Mouse (Mus musculus) adrenal gland, postnatal 14 days (tissue): Measurements from ENCODE around the gene Ccm2. TPM values are rescaled to one million over a fixed set of nuclear protein-coding genes. Genes with fewer than 3 reads are reported as not detected.
"Not testable (repeated sequence)": the region's sequence is repeated elsewhere in the genome, so short reads cannot be mapped to it uniquely, and the experiment has no call there.

Experiments used
- DNase-seq: peaks from one replicate; pipeline ENCODE4 v3.0.0; 2021; ENCODE audit warnings: mixed read lengths
- long read RNA-seq, 2 experiments: library from polyadenylated mRNA; stranded (forward); transcript quantifications; one replicate each; pipeline ENCODE4 v2.0.0; 2021
- total RNA-seq: library from RNA; stranded (reverse); gene quantifications from 2 replicates; pipeline ENCODE4 v1.2.3, GENCODE M21; 2021

Ccm2 gene
- 37.6 and 47.5 TPM in 2 replicates for total RNA-seq
- long read RNA-seq, experiment 1, transcript Ccm2-201 (10 exons, 1,858 nt) = major isoform, 63 of 87 reads
- long read RNA-seq, experiment 1, partial matches to known transcripts = 7 of 87 reads
- long read RNA-seq, experiment 1, other reads (novel, unspliced or antisense) = 17 of 87 reads
- long read RNA-seq, experiment 2, transcript Ccm2-201 (10 exons, 1,858 nt) = major isoform, 41 of 54 reads
- long read RNA-seq, experiment 2, partial matches to known transcripts = 2 of 54 reads
- long read RNA-seq, experiment 2, other reads (novel, unspliced or antisense) = 11 of 54 reads

DNA sequence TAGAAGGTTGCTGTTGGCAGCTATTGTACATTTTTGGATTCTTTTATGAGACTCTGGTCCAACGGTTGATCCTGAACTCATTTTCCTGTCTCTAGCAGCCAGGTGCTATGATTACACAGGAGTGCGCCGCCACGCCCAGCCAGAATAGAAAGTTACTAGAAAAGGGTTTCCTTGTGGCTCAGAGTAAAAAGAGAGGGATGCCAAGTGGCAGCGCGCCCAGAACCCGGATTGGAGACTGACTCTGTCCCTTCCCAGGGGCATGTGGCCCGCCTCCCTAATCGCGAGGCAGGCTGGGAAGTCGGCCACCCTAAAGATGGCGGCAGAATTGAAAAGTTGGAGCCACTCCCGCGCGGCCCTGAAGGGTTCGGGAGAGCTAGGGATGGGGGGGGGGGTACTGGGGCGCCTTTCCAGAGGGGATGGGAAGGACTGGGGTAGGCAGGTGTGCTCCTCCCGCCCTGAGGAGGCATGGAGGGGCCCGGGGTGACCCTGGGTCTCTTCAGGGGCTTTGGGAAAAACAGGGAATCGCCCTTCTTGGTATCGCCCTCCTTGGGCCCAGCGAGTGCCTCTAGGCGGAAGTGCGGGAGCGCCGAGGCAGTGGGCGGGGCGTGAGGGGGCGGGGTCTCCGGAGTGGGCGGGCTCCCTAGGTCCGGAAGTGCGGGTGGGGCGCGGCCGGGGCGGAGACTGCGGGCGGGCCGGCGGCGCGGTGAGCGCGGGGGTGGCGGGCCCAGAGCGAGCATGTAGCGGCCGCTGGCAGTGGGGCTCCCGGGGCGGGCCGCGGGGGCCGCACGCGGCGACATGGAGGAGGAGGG is at the start of gene Ccm2:
Gene Ccm2 (plus strand): TSS at position 683 of the 809 bp plus-strand sequence.
- peak; percentile 99 for DNase-seq

DNA sequence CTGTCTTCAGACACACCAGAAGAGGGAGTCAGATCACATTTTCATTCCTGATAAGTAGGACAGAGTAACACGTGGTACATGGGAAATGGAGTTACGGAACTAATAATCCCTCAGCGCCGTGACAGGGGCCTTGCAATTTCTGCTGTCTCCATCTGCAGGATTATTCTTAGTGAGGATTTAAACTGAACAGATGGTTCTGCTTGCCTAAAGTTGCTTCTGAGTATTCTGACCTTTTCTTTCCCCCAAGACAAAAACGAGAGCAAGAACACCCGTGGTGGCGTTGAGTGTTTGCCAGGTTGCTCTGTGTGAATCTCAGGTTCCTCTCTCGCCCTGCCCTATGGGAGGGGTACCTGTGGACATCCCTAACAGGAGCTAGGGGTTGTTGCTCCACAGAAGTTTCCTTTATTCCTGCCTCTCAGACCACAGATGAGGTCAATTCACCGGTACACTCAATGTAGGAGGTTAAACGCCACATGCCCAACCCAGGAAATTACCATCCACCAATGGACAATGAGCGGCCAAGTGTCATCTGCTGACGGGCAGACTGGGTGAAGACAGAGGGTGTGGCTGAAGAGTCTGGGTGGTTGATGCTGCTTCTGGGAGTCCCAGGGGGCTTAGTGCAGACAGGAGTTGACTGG is 49.3 kb upstream of the Ccm2 start:
- DNase-seq = no peak

DNA sequence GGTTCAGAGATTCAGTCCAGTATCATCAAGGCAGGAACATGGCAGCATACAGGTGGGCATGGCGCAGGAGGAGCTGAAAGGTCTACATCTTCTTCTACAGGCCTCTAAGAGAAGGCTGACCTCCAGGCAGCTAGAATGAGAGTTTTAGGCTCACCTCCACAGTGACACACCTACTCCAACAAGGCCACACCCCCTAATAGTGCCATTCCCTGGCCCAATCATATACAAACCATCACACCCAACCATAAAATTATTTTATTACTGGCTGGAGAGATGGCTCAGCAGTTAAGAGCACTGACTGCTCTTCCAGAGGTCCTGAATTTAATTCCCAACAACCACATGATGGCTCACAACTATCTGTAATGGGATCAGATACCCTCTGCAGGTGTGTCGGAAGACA is 44.2 kb upstream of the Ccm2 start:
- no peak for DNase-seq

DNA sequence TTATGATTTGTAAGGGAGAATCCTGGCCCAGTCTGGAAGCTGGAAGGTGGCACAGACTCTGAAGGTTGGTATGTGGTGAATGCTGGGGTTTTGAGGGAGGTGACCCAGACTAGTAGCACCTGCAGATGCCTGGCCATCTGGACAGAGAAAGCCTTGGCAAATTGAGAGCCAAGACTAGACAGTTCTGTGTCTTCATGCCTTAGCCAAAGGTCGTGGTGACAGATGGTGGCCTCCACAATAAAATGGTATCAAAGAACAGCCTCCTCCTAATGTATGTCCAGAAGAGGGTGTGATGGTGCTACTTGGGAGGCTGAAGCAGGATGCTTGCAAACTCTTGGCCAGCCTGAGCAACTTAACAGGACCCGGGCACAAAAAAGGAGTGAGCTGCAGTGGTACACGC is 42.5 kb upstream of the Ccm2 start:
- DNase-seq = no peak

DNA sequence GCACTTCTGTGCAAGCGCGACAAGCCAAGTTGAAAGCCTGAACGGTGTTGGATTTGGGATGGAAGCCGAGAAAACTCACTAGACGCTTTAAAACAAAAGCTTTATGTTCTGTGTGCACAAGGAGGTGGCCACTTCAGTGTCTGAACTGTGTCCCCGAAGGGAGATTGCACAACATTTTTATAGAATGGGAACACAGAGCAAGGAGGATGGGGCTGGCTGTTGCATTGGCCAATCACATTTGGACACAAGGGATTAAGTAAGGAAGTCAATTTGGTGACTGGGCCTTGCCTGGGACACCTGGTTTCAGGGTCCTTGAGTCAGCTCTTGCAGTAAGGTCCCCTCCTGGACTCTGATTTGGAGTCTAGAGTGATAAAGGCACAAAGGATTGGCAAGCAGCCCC is 42.0 kb upstream of the Ccm2 start:
- DNase-seq = no peak

DNA sequence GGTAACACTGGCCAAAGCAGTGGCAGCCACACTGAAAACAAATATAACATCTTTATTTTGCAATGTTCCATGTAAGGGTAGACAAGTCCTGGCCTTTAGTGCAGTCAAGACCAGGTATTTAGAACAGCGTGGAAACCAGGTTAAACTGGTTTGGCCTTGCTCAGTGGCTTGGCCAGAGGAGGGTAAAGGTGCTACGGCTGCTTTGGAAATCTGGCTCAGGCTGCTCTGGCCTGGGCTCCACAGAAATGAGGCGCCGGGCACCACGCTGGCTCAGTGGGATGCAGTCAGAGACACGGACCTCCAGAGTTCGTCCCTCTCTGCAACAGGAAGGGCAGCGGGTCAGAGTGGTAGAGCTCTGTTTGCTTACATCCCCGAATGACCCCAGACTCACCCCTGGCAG is 40.2 kb upstream of the Ccm2 start:
- DNase-seq = no peak

DNA sequence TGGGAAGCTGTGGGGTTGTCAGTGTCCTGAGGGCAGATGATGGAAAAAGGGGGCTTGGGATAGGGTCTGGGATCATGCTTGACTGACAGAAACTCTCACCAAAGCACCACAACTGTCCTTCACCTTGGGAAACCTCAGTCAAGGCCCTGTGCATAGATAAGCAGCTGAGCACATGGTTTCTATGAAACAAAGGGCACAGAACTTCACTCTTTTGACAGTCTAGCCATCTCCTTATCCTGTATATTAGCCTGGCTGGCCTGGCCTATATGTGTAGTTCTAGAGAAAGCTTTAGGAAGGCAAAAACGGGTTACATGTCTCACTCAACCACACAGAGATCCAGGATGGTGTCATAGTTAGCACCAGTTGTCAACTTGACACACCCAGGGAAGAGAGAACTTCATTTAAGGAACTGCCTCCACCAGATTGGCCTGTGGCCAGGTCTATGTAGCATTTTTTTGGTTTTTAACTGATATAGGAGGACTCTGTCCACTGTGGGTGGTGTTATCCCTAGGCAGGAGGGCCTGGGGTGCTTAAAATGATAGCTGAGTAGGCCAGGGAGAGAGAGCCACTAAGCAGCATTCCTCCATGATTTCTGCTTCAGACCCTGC is 38.3 kb upstream of the Ccm2 start:
- peak; percentile 3 for DNase-seq

DNA sequence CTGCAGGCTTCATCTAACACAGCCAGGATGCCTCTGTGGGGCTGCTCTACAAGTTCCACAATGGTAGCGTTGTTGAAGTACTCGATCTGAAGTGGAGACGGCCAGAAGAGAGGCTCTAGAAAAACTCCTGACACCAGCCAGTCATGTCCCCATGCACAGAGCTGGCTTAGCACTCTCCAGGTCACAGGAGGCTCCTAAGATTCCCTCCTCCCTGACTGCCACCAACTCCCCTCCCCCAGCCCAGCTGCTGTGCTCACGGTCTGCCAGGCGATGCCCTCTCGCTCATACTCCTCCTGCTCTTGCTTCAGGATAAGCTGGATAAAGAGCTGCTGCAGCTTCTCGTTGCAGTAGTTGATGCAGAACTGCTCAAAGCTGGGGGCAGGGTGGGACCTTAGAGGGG is 31.9 kb upstream of the Ccm2 start:
- peak; percentile 16 for DNase-seq

DNA sequence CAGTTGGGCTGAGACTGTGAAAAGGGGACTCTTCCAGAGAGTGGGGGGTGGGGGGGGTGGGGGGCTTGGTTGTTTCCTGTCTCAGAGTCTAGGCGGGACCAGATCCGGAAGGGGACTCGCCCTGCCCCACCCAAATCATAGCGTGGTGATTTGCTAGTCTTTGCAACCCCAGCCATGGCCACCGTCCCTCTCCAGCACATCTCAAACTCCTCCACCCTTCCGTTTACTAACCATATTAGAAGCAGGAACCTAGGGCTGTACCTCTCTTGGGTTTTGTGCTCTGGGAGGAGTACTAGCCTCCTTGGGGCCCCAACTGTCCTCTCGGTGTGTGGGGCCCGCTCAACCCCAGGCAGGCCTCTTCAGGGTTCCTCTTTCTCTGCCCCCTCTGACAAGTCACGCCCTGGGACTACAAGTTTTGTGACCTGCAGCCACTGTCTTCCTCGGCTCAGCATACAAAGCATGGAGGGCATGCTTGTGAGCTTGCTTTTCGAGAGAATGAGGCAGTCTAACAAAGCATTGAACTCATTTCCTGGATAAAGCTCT is 27.1 kb upstream of the Ccm2 start:
- DNase-seq = peak; percentile 8

DNA sequence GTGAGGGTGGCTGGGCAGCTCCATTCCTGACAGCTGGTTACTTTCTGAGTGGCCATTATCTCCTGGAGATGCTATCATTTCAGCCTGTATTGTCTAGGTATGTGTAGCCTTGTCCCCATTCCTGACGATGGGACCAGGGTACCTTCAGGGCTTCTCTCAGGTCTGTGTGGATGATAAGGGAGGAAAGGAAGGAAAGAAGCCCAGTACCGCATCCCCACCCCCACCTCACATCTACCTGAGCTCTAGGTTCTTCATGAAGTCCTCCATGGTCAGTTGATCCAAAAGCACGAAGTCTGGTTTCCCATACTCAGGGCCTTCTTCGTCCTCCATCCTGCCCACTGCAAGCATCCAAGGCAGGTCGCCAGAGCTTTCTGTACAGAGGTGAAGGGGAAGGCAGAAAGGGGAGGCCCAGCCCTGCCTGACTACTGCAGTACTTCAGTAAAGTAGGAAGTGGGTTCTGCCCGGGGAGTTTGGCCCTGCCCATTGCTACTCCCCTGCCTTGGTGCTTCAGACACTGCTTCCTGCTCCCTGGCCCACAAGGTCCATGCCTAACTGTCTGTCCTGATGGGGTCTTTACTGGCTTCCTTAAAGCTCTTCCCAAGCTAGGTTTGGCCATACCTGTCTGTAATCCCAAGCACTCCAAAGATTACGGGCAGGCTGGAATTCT is 26.0 kb upstream of the Ccm2 start, which contains the start of gene Myo1g:
Gene Myo1g (minus strand): TSS at position 459 of the 667 bp plus-strand sequence.
- DNase-seq = peak; percentile 36

DNA sequence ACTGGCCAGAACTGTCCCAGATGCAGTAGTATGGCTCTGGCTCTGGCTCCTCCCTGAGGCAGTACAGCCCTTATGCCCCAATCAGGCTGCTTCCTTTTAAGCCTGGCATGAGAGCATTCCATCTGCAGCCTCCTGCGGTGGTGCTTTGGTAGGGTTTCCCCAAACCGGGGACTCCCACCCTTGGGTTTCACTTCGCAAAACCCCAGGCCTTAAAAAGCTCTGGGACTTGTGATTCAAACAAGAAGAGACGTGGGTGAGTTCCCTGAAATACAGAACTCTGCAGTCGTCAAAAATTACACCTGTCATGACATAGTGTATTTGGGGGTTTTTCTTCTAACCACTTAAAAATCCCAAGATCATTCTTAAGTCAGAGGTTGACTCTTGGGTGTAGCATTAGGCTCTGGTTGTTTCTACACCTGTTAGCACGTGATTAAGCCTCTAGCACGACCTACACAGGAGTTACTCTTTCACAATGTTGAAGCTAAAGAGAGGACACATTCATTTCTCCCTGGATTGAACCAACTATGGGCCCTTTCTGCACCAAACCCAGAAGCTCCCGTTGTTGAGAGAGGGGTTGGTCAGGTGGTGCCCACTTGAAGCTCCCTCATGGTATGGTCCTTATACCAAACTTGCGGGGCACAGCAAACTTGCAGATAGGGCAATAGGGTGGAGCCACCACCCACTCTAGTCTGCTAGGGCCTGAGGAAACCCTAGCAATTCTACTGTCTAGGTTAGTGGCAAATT is 23.7 kb upstream of the Ccm2 start:
- no peak for DNase-seq

DNA sequence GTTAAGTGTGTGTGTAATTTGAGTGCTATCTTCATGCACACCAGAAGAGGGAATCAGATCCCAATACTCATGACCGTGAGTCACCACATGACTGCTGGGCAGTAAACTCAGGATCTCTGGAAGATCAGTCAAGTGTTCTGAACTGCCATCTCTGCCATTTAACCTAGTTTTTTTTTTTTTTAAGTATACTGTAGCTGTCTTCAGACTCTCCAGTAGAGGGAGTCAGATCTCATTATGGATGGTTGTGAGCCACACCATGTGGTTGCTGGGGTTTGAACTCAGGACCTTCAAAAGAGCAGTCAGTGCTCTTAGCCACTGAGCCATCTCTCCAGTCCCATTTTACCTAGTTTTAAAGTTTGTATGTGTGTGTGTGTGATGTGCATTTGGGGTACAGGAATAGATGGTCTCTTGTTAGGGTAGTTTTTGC is 23.0 kb upstream of the Ccm2 start:
- DNase-seq = no peak

DNA sequence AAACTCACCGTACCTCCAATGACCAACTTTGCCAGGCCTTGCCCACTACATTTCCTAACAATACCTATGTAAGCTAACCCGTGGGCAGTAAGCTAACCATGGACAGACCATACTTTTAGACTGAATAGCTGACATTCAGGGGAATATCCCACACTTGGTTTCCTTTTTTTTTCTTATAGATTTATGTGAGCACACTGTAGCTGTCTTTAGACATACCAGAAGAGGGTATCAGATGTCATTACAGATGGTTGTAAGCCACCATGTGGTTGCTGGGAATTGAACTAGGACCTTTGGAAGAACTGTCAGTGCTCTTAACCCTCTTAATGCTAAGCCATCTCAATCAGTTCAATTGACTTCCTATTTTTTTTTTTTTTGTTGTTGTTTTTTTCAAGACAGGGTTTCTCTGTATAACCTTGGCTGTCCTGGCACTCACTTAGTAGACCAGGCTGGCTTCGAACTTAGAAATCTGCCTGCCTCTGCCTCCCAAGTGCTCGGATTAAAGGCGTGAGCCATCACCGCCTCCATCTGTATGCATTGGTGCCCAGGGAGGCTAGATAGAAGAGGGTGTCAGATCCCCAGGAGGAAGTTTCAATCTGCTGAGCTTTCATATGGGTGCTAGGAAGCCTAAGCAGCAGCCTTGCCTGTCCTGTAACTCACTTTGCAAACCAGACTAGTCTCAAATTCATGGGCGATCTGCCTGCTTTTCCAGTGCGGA is 22.4 kb upstream of the Ccm2 start:
- no peak for DNase-seq

DNA sequence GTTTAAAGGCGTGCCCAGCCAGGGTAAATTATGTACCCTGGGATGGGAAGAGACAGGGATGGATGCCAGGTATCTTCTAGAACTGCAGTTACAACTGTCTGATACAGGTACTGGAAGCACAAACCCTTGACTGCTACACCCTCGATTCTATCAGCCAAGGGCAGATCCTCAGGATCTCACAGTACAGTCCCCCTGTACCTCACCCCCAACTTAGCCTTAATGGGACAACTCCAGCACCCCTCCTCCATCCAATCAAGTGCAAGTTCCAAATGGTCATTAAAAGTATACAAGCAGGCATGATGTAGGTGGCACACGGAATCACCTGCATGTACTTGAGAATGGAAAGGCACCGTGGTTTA is 21.8 kb upstream of the Ccm2 start:
- no peak for DNase-seq

DNA sequence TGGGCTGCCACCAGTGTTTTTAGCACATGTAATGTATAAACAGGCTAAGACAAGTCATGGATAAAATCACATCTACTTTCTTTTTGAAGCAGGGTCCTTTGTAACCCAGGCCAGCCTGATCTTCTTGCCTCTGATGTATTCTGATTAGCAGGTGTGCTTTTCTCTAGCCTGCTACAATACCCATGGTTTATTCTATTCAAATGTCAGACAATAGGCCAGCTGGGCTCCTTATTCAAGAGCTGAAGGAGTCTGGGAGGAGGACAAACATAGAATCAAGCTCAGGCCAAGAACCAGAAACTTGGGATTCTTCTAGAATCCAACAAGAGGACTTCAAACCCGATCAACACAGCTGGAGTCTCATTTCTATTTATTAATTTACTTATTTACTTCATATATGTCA is 21.4 kb upstream of the Ccm2 start:
- no peak for DNase-seq

DNA sequence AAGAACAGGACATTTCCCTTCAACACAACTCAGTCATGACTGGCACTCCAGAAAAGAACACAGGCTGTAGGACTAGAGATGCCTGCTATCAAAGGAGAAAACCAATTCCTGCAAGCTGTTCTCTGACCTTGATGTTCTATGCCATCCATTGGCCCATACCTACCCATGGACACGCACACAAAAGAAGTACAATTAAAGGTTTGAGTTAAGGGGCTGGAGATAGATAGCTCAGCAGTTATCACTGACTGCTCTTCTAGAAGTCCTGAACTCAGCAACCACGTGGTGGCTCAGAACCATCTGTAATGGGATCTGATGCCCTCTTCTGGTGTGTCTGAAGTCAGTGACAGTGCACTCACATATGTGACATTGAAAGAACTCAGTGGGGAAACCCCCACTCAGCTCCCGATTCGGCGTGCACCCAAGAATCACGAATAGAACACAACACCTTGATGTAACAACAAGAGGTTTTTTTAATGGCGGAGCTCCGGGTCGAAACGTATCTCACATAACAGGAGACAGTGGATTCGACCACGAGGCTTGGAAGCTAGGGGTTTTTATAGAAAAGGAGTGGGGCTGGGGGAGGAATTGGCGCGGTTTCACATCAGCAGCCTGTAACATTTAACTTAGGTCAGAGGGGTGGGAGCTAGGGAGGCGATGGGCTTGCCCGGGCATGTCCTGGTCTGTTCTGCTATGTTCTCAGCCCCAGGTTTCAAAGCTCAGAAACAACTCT is 20.0 kb upstream of the Ccm2 start:
- not testable (repeated sequence) for DNase-seq

DNA sequence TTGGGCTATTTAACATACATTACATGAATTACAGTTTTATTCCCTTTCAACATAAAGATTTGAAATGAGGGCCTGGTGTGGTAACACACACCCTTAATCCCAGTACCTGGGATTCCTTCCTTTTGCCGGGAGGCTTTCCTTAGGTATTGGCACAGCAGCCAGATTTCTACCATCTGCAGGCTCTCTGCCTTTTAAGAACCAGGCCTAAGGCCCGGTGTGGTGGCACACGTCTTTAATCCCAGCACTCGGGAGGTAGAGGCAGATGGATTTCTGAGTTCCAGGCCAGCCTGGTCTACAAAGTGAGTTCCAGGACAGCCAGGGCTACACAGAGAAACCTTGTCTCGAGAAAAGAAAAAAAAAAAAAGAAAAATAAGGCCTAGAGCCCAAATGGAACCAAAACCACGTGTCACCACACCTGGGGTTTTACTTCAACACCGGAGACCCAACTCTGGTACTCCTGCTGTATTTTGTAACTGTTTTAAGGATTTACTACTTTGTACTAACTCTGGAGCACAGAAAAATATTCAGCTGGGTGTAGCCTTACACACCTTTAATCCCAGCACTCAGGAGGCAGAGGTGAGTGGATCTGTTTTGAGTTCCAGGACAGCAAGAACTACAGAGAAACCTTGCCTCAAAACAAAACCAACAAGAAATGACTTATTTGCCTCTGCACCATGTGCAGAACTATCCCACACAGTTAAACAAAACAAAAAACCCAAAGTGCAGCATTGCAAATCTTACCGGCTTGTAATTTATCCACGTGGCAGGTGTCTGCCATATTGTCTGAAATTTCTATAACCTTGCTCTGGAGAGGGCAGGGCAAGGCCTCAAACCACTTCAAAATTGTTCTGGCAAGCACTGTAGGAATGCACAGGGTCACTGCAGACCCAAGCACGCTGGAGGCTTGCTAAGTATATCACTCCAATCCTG is 19.2 kb upstream of the Ccm2 start:
- DNase-seq = no peak

DNA sequence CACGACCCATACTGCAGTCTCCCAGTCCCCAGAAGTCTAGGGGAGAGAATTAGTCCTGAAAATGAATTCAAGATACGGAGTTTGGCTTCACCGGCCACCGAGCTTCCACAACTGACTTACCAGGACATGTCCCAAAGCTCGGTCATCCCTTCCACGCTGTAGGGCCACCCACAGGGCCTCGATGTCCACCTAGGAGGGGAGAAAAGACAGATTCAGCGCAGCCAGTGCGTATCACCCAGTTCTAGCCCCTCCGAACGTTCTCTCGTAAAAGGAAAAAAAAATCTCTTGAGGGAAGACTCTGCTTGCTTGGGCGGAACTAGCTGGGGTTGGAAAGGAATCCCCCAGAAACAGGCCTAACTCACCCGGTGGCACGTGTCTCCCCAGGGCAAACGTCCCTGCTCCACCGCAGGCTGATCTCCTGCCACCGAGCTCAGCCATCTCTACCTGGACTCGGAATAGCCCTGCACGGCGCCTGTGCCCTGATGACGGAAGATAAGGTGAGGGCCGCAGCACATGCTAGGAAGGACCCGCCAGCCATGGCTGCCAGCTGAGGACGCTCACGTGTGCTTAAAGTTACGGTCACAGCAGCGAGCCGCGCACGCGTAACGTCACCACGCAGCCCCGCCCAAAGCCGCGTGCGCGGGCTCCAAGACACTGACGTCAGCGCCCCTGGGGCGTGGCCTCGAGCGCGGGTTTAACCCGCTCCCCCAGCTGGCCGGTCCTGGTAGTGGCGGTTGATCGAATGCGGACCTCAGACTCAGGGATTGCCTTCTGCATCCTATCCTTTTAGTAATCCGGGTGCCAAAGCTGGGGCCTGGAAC is 18.3 kb upstream of the Ccm2 start:
- DNase-seq = peak; percentile 99
